Mouse (Mus musculus) intestine, postnatal 0 days (tissue): ENCODE measurements around the gene Cd63. TPM values are rescaled to one million over a fixed set of nuclear protein-coding genes. Genes with fewer than 3 reads are reported as not detected.

Source experiments
- ATAC-seq: fragments of 200-750 bp; cut with Nextera tagmentation; 2 replicates; pipeline ENCODE4 v1.8.0; 2017; ENCODE audit warnings: mild to moderate bottlenecking, moderate TSS enrichment, moderate library complexity
- H3K27ac ChIP-seq: fragments of 300-500 bp; sonication (generic); 2 replicates; pipeline ENCODE4 v1.5.1; 2014; ENCODE audit warnings: mild to moderate bottlenecking, low read depth, low read length, moderate library complexity
- H3K27me3 ChIP-seq: fragments of 300-500 bp; sonication (generic); replicated peaks from 2 replicates; pipeline ENCODE4 v1.6.1; 2014; ENCODE audit warnings: low read length, mixed read lengths; ENCODE audit not compliant: control insufficient read depth, insufficient read depth
- H3K36me3 ChIP-seq: fragments of 300-500 bp; sonication (generic); 2 replicates; pipeline ENCODE4 v1.6.1; 2014; ENCODE audit warnings: mild to moderate bottlenecking, moderate library complexity; ENCODE audit not compliant: control insufficient read depth, insufficient read depth
- H3K4me1 ChIP-seq: fragments of 300-500 bp; sonication (generic); replicated peaks from 2 replicates; pipeline ENCODE4 v1.6.1; 2014; ENCODE audit warnings: antibody characterized with exemption, low read length, mixed read lengths; ENCODE audit not compliant: control insufficient read depth, insufficient read depth
- H3K4me2 ChIP-seq: fragments of 300-500 bp; sonication (generic); replicated peaks from 2 replicates; pipeline ENCODE4 v1.6.1; 2014; ENCODE audit warnings: low read depth, mild to moderate bottlenecking, moderate library complexity
- H3K4me3 ChIP-seq: fragments of 300-500 bp; sonication (generic); 2 replicates; pipeline ENCODE4 v1.5.1; 2014; ENCODE audit warnings: low read depth, low read length
- H3K9ac ChIP-seq: fragments of 300-500 bp; sonication (generic); 2 replicates; pipeline ENCODE4 v1.6.1; 2014; ENCODE audit warnings: mild to moderate bottlenecking, low read depth, low read length
- H3K9me3 ChIP-seq: fragments of 300-500 bp; sonication (generic); 2 replicates; pipeline ENCODE4 v1.6.1; 2016; ENCODE audit warnings: mixed run types; ENCODE audit not compliant: control insufficient read depth
- CTCF ChIP-seq: sonication (generic); IDR thresholded peaks from 2 replicates; pipeline ENCODE4 v1.5.1; 2016; ENCODE audit warnings: low read depth, mild to moderate bottlenecking, control low read depth, antibody characterized with exemption, moderate library complexity
- WGBS: fragments of 180-500 bp; shearing (Covaris S2); extraction: QIAGEN DNeasy Blood & Tissue Kit; methylation state at CpG from one replicate; pipeline ENCODE4 v1.1.7; 2014; 5-methylcytosine and 5-hydroxymethylcytosine counted together
- polyA plus RNA-seq: library from polyadenylated mRNA; unstranded; fragments of >200 nt; fragmentation: Nextera tagmentation; extraction: Ambion mirVana; gene quantifications from 2 replicates; pipeline ENCODE4 v1.2.1, GENCODE M21; 2015

Gene Cd63
- polyA plus RNA-seq, 1 experiment from 2014 or later: 939 TPM

- H3K27me3 ChIP-seq: no peaks in the 10 kb centered on the region
- H3K4me2 ChIP-seq: no peak overlapping the region
- no peaks in the 10 kb centered on the region for H3K9me3 ChIP-seq
- TF ChIP-seq CTCF: no peak
- WGBS: 84% methylated on average over 6 of the region's 6 CpGs
- 0 out of 2 replicates have a peak, but pooled peaks cover 13% of the 10 kb centered on the region for H3K4me1 ChIP-seq
- peaks cover 59% of the 10 kb centered on the region for H3K36me3 ChIP-seq
- H3K9ac ChIP-seq: no peak overlapping the region
- no peak overlapping the region for H3K4me3 ChIP-seq
- no peak for ATAC-seq
- H3K27ac ChIP-seq: no peak overlapping the region
These were observed 16.6 kb downstream of the Cd63 start for GRCm38 (mm10) chr10:128917400-128917799.

- WGBS: 80% methylated on average over 7 of the region's 7 CpGs
- Histone ChIP-seq H3K27ac (peak overlapping the region; percentile 78; the same call in 1 of the 2 replicates), H3K27me3 (no peaks in the 10 kb centered on the region), H3K9ac (no peak overlapping the region), H3K4me3 (no peak overlapping the region), H3K4me2 (0 out of 2 replicates have a peak overlapping the region, but pooled peaks have one; percentile 13), H3K36me3 (peaks cover 53% of the 10 kb centered on the region), H3K4me1 (0 out of 2 replicates have a peak, but pooled peaks cover 17% of the 10 kb centered on the region), H3K9me3 (no peaks in the 10 kb centered on the region)
- ATAC-seq: no peak
- TF ChIP-seq CTCF: no peak
These were observed 17.5 kb downstream of the Cd63 start for GRCm38 (mm10) chr10:128918246-128918645.

- Histone ChIP-seq H3K9ac (0 out of 2 replicates have a peak overlapping the region, but pooled peaks have one; percentile 22), H3K9me3 (no peaks in the 10 kb centered on the region), H3K4me1 (peaks cover 21% of the 10 kb centered on the region), H3K4me2 (peak overlapping the region; percentile 9; the same call in 1 of the 2 replicates), H3K36me3 (peaks cover 46% of the 10 kb centered on the region), H3K27ac (peak overlapping the region; percentile 78), H3K27me3 (no peaks in the 10 kb centered on the region), H3K4me3 (no peak overlapping the region)
- TF ChIP-seq CTCF: no peak
- 14% methylated on average over 6 of the region's 6 CpGs for WGBS
- ATAC-seq: peak; percentile 63
These were observed 18.4 kb downstream of the Cd63 start for GRCm38 (mm10) chr10:128919203-128919631.

- no peak for TF ChIP-seq CTCF
- Histone ChIP-seq H3K27me3 (no peaks in the 10 kb centered on the region), H3K9ac (no peak overlapping the region), H3K27ac (no peak overlapping the region), H3K36me3 (peaks cover 38% of the 10 kb centered on the region), H3K4me2 (0 out of 2 replicates have a peak overlapping the region, but pooled peaks have one; percentile 9), H3K4me1 (peaks cover 21% of the 10 kb centered on the region), H3K4me3 (no peak overlapping the region), H3K9me3 (no peaks in the 10 kb centered on the region)
- ATAC-seq: no peak
- 78% methylated on average over 7 of the region's 7 CpGs for WGBS
These were observed 19.2 kb downstream of the Cd63 start for GRCm38 (mm10) chr10:128919966-128920365.

GRCm38 (mm10) chr10:128920736-128921161 is 20.0 kb downstream of the Cd63 start:
- Histone ChIP-seq H3K4me3 (no peak overlapping the region), H3K4me1 (peaks cover 21% of the 10 kb centered on the region), H3K36me3 (peaks cover 30% of the 10 kb centered on the region; the same call in 1 of the 2 replicates), H3K27me3 (no peaks in the 10 kb centered on the region), H3K4me2 (no peak overlapping the region), H3K27ac (no peak overlapping the region), H3K9ac (no peak overlapping the region), H3K9me3 (no peaks in the 10 kb centered on the region)
- 68% methylated on average over 3 of the region's 3 CpGs for WGBS
- no peak for TF ChIP-seq CTCF
- ATAC-seq: no peak

GRCm38 (mm10) chr10:128921251-128921650 is 20.5 kb downstream of the Cd63 start:
- 58% methylated on average over 1 of the region's 1 CpGs for WGBS
- Histone ChIP-seq H3K4me2 (0 out of 2 replicates have a peak overlapping the region, but pooled peaks have one; percentile 3), H3K9ac (no peak overlapping the region), H3K27ac (no peak overlapping the region), H3K4me1 (peaks cover 21% of the 10 kb centered on the region), H3K36me3 (peaks cover 27% of the 10 kb centered on the region; the same call in 1 of the 2 replicates), H3K9me3 (no peaks in the 10 kb centered on the region), H3K4me3 (no peak overlapping the region), H3K27me3 (no peaks in the 10 kb centered on the region)
- ATAC-seq: no peak
- no peak for TF ChIP-seq CTCF
